Mouse (Mus musculus) thymus, postnatal 0 days (tissue): ENCODE measurements around the gene Lca5l. TPM values are rescaled to one million over a fixed set of nuclear protein-coding genes. Genes with fewer than 3 reads are reported as not detected.
"Not testable (repeated sequence)": the region's sequence is repeated elsewhere in the genome, so short reads cannot be mapped to it uniquely, and the experiment has no call there.

Experiments used
- DNase-seq: peaks from one replicate; pipeline ENCODE4 v3.0.0-alpha.2; 2015; ENCODE audit warnings: low spot score
- polyA plus RNA-seq: library from polyadenylated mRNA; unstranded; fragments of >200 nt; fragmentation: Nextera tagmentation; extraction: Ambion mirVana; gene quantifications from 2 replicates; pipeline ENCODE4 v1.2.1, GENCODE M21; 2015

The Lca5l gene
- polyA plus RNA-seq, 1 experiment from 2014 or later, result 0.27 TPM

GRCm38 (mm10) chr16:96168837-96169236 lies 23.2 kb downstream of the Lca5l start:
- no peak for DNase-seq

- no peak for DNase-seq
Measured at GRCm38 (mm10) chr16:96165723-96166264, 26.3 kb downstream of the Lca5l start.

- DNase-seq, result no peak
Measured at GRCm38 (mm10) chr16:96161336-96161735, 30.7 kb downstream of the Lca5l start.

- no peak for DNase-seq
Measured at GRCm38 (mm10) chr16:96160927-96161326, 31.1 kb downstream of the Lca5l start.

GRCm38 (mm10) chr16:96159794-96160346 lies 32.2 kb downstream of the Lca5l start:
- no peak for DNase-seq

GRCm38 (mm10) chr16:96159091-96159731 lies 32.9 kb downstream of the Lca5l start:
- DNase-seq, result peak; percentile 56

GRCm38 (mm10) chr16:96158511-96159080 lies 33.5 kb downstream of the Lca5l start:
- no peak for DNase-seq

- DNase-seq, result no peak
Measured at GRCm38 (mm10) chr16:96157171-96157570, 34.9 kb downstream of the Lca5l start.

- no peak for DNase-seq
Measured at GRCm38 (mm10) chr16:96156019-96156418, 36.1 kb downstream of the Lca5l start.

GRCm38 (mm10) chr16:96154476-96154875 lies 37.6 kb downstream of the Lca5l start:
- DNase-seq, result no peak

- peak; percentile 70 for DNase-seq
Measured at GRCm38 (mm10) chr16:96151551-96151950, 40.5 kb downstream of the Lca5l start.

GRCm38 (mm10) chr16:96150995-96151394 lies 41.1 kb downstream of the Lca5l start:
- DNase-seq, result no peak

- DNase-seq, result no peak
Measured at GRCm38 (mm10) chr16:96149311-96149710, 42.8 kb downstream of the Lca5l start.

GRCm38 (mm10) chr16:96148834-96149233 lies 43.2 kb downstream of the Lca5l start:
- no peak for DNase-seq

GRCm38 (mm10) chr16:96145814-96146213 lies 46.3 kb downstream of the Lca5l start:
- no peak for DNase-seq

- peak; percentile 100 for DNase-seq
Measured at GRCm38 (mm10) chr16:96145110-96145800, 46.8 kb downstream of the Lca5l start, which contains the start of gene Wrb. Wrb (plus strand) TSS chr16:96145407.

- DNase-seq, result not testable (repeated sequence)
Measured at GRCm38 (mm10) chr16:96144748-96145109, 47.3 kb downstream of the Lca5l start.

GRCm38 (mm10) chr16:96128466-96128865 lies 63.6 kb downstream of the Lca5l start:
- no peak for DNase-seq

GRCm38 (mm10) chr16:96127657-96128344 lies 64.3 kb downstream of the Lca5l start, which contains the start of gene Hmgn1:
Hmgn1 (minus strand) TSS chr16:96127729.
- peak; percentile 92 for DNase-seq

GRCm38 (mm10) chr16:96127288-96127656 lies 64.8 kb downstream of the Lca5l start:
- no peak for DNase-seq

- DNase-seq, result peak; percentile 7
Measured at GRCm38 (mm10) chr16:96126684-96127171, 65.3 kb downstream of the Lca5l start.
